Comparison of ENCODE assay signal across 8 mouse cellular contexts in genomic region chr19:6363091-6363410, GRCm38 (mm10). TPM values are rescaled to one million over a fixed set of nuclear protein-coding genes. Genes with fewer than 3 reads are reported as not detected.
A peak's percentile ranks its signal among the peaks of the same experiment; 100 is the strongest.
DNase-seq lines count a peak whose midpoint lies in the region; ATAC-seq and TF ChIP-seq lines count a peak whose summit lies in the region.

No protein-coding gene starts in this region.

- ATAC-seq in heart, embryonic 12.5 days (ENCODE audit: insufficient number of reproducible peaks, low FRiP score), result no peak
- ATAC-seq in forebrain, postnatal 0 days, result no peak
- no peak for ATAC-seq in megakaryocyte-erythroid progenitor cell, adult 5-6 weeks (replicated peaks; ENCODE audit: low FRiP score, low TSS enrichment, poor library complexity, severe bottlenecking)

- peaks cover 21% of the 10 kb centered on the region for H3K4me1 ChIP-seq in heart, embryonic 12.5 days (replicated peaks)
- H3K4me1 ChIP-seq in E14TG2a.4 (replicated peaks; ENCODE audit: low read depth, low read length), result peaks cover 44% of the 10 kb centered on the region
- H3K4me1 ChIP-seq in forebrain, postnatal 0 days (ENCODE audit: insufficient read depth), result peaks cover 4% of the 10 kb centered on the region

- H3K4me3 ChIP-seq in heart, embryonic 12.5 days, result peak overlapping the region; percentile 88
- H3K4me3 ChIP-seq in E14TG2a.4 (replicated peaks; ENCODE audit: low read length), result peak overlapping the region; percentile 99
- peak overlapping the region; percentile 79 for H3K4me3 ChIP-seq in forebrain, postnatal 0 days (ENCODE audit: low read depth, low read length)
- H3K4me3 ChIP-seq in macrophage (ENCODE audit: inconsistent target), result peak overlapping the region; percentile 45

- H3K36me3 ChIP-seq in heart, embryonic 12.5 days, result peaks cover 34% of the 10 kb centered on the region
- peaks cover 56% of the 10 kb centered on the region for H3K36me3 ChIP-seq in E14TG2a.4 (ENCODE audit: insufficient read depth, low read length)
- H3K36me3 ChIP-seq in forebrain, postnatal 0 days (ENCODE audit: insufficient read depth), result peaks cover 25% of the 10 kb centered on the region
- H3K36me3 ChIP-seq in macrophage (ENCODE audit: inconsistent target), result peaks cover 28% of the 10 kb centered on the region

- H3K9ac ChIP-seq in heart, embryonic 12.5 days, result peak overlapping the region; percentile 42; the same call in 1 of the 2 replicates
- peak overlapping the region; percentile 31; the same call in 1 of the 2 replicates for H3K9ac ChIP-seq in forebrain, postnatal 0 days

- no peak for DNase-seq in heart, adult 18-20 months
- DNase-seq in forebrain, postnatal 0 days, result no peak
- no peak for DNase-seq in urinary bladder, adult 2 months (ENCODE audit: low spot score)
- DNase-seq in left cerebral cortex, adult 8-10 months (ENCODE audit: low spot score in 2 of 2), result no peak

- H3K9me3 ChIP-seq in heart, embryonic 12.5 days (replicated peaks), result no peaks in the 10 kb centered on the region
- no peaks in the 10 kb centered on the region for H3K9me3 ChIP-seq in E14TG2a.4 (ENCODE audit: low read length)
- no peaks in the 10 kb centered on the region for H3K9me3 ChIP-seq in forebrain, postnatal 0 days (ENCODE audit: low read length)

- peak overlapping the region; percentile 96 for H3K4me2 ChIP-seq in heart, embryonic 12.5 days
- H3K4me2 ChIP-seq in forebrain, postnatal 0 days (ENCODE audit: low read depth), result peak overlapping the region; percentile 52

- peak overlapping the region; percentile 53; the same call in 1 of the 2 replicates for H3K27ac ChIP-seq in heart, embryonic 12.5 days (ENCODE audit: poor library complexity, severe bottlenecking)
- peak overlapping the region; percentile 51 for H3K27ac ChIP-seq in forebrain, postnatal 0 days (ENCODE audit: low read depth, low read length)
- H3K27ac ChIP-seq in macrophage, result peak overlapping the region; percentile 67

- H3K79me2 ChIP-seq in macrophage (ENCODE audit: inconsistent target), result peaks cover 37% of the 10 kb centered on the region

- TF ChIP-seq CTCF in E14TG2a.4 (conservative IDR thresholded peaks at IDR 0.05; ENCODE audit: low read length), result no peak
- no peak for TF ChIP-seq CTCF in forebrain, postnatal 0 days (IDR thresholded peaks at IDR 0.05; ENCODE audit: low read depth)

- H3K27me3 ChIP-seq in heart, embryonic 12.5 days (replicated peaks), result no peaks in the 10 kb centered on the region
- H3K27me3 ChIP-seq in E14TG2a.4 (ENCODE audit: insufficient read depth, low read length), result no peaks in the 10 kb centered on the region
- no peaks in the 10 kb centered on the region for H3K27me3 ChIP-seq in forebrain, postnatal 0 days (ENCODE audit: insufficient read depth, low read length)

- WGBS in heart, embryonic 12.5 days, result 1% methylated on average over 11 of the region's 11 CpGs
- whole genome bisulfite sequencing in forebrain, postnatal 0 days, result under 1% methylated on average over 11 of the region's 11 CpGs
- 0% methylated on average over 11 of the region's 11 CpGs for WGBS in macrophage (ENCODE audit: missing documents)

RNA-seq across cellular contexts. Expression of gene Sf1, which starts 0.4 kb away (rescaled TPM):
- 127 and 130 TPM in 2 replicates for polyA plus RNA-seq in heart, embryonic 12.5 days (2016; fragmentation: Nextera tagmentation; extraction: Ambion mirVana)
- total RNA-seq in heart, adult 18-20 months (2021), result 10 to 100 TPM; 66.5 to 94.7 TPM
- total RNA-seq in forebrain, postnatal 0 days (2014; rRNA removed), result 70.0 and 113 TPM in 2 replicates
- polyA plus RNA-seq in forebrain, postnatal 0 days (2015; fragmentation: Nextera tagmentation; extraction: Ambion mirVana), result 89.7 and 102 TPM in 2 replicates
- total RNA-seq in macrophage (2018; cell fraction: chromatin; rRNA removed), result 100 to 1,000 TPM; 332 to 732 (median 556) TPM
- total RNA-seq in macrophage (2018; cell fraction: cytosol; rRNA removed), result 100 to 1,000 TPM in 16 of 26 experiments, 10 to 100 TPM in 10; 75.0 to 160 (median 109) TPM
- 100 to 1,000 TPM; 189 to 372 (median 269) TPM for total RNA-seq in macrophage (2018; cell fraction: nucleus; rRNA removed)
- 95.2 to 156 TPM (median 120 TPM) in 3 replicates for polyA plus RNA-seq in macrophage (2018)
- polyA plus RNA-seq in urinary bladder, adult 2 months (2012; rRNA removed), result 89.7 and 158 TPM in 2 replicates
- total RNA-seq in megakaryocyte-erythroid progenitor cell, adult 5-6 weeks (2014; fragmentation: Nextera tagmentation), result 286 and 398 TPM in 2 replicates
- total RNA-seq in megakaryocyte-erythroid progenitor cell, adult 5-6 weeks (2017), result 253 and 302 TPM in 2 replicates
- total RNA-seq in left cerebral cortex, adult 8-10 months (2022), result 100 to 1,000 TPM; 164 to 203 (median 187) TPM

RNA-seq across cellular contexts. Expression of gene Pygm, which starts 21.1 kb away (rescaled TPM):
- polyA plus RNA-seq in heart, embryonic 12.5 days (2016; fragmentation: Nextera tagmentation; extraction: Ambion mirVana), result 224 and 234 TPM in 2 replicates
- 1,000 to 10,000 TPM; 1,224 to 1,269 TPM for total RNA-seq in heart, adult 18-20 months (2021)
- total RNA-seq in forebrain, postnatal 0 days (2014; rRNA removed), result 6.2 and 8.8 TPM in 2 replicates
- 4.7 and 7.6 TPM in 2 replicates for polyA plus RNA-seq in forebrain, postnatal 0 days (2015; fragmentation: Nextera tagmentation; extraction: Ambion mirVana)
- total RNA-seq in macrophage (2018; cell fraction: chromatin; rRNA removed), result 10 to 100 TPM in 23 of 26 experiments, 1 to 10 TPM in 3; 4.1 to 60.1 (median 22.4) TPM
- 1 to 10 TPM in 3 of 26 experiments, under 1 TPM in 23; 0.06 to 1.9 (median 0.37) TPM for total RNA-seq in macrophage (2018; cell fraction: cytosol; rRNA removed)
- total RNA-seq in macrophage (2018; cell fraction: nucleus; rRNA removed), result 10 to 100 TPM in 15 of 26 experiments, 1 to 10 TPM in 11; 1.5 to 26.8 (median 11.0) TPM
- 0.21 to 0.59 TPM (median 0.39 TPM) in 3 replicates for polyA plus RNA-seq in macrophage (2018)
- 34.8 and 47.2 TPM in 2 replicates for polyA plus RNA-seq in urinary bladder, adult 2 months (2012; rRNA removed)
- 4.9 TPM in 1 of 2 replicates, not detected in the other for total RNA-seq in megakaryocyte-erythroid progenitor cell, adult 5-6 weeks (2014; fragmentation: Nextera tagmentation)
- total RNA-seq in megakaryocyte-erythroid progenitor cell, adult 5-6 weeks (2017), result 0.04 and 4.9 TPM in 2 replicates
- total RNA-seq in left cerebral cortex, adult 8-10 months (2022), result 10 to 100 TPM; 25.2 to 37.8 (median 32.7) TPM

RNA-seq across cellular contexts. Expression of gene Map4k2, which starts 22.1 kb away (rescaled TPM):
- 14.1 and 15.7 TPM in 2 replicates for polyA plus RNA-seq in heart, embryonic 12.5 days (2016; fragmentation: Nextera tagmentation; extraction: Ambion mirVana)
- total RNA-seq in heart, adult 18-20 months (2021), result 10 to 100 TPM; 30.7 to 43.0 TPM
- 43.0 and 55.8 TPM in 2 replicates for total RNA-seq in forebrain, postnatal 0 days (2014; rRNA removed)
- 6.7 and 9.7 TPM in 2 replicates for polyA plus RNA-seq in forebrain, postnatal 0 days (2015; fragmentation: Nextera tagmentation; extraction: Ambion mirVana)
- total RNA-seq in macrophage (2018; cell fraction: chromatin; rRNA removed), result 100 to 1,000 TPM in 7 of 26 experiments, 10 to 100 TPM in 19; 36.0 to 138 (median 82.2) TPM
- 10 to 100 TPM in 3 of 26 experiments, 1 to 10 TPM in 23; 5.7 to 12.4 (median 8.4) TPM for total RNA-seq in macrophage (2018; cell fraction: cytosol; rRNA removed)
- 10 to 100 TPM; 16.9 to 81.8 (median 38.2) TPM for total RNA-seq in macrophage (2018; cell fraction: nucleus; rRNA removed)
- 6.8 to 15.8 TPM (median 8.5 TPM) in 3 replicates for polyA plus RNA-seq in macrophage (2018)
- 63.7 and 88.3 TPM in 2 replicates for polyA plus RNA-seq in urinary bladder, adult 2 months (2012; rRNA removed)
- total RNA-seq in megakaryocyte-erythroid progenitor cell, adult 5-6 weeks (2014; fragmentation: Nextera tagmentation), result 37.3 and 41.8 TPM in 2 replicates
- 9.4 and 27.2 TPM in 2 replicates for total RNA-seq in megakaryocyte-erythroid progenitor cell, adult 5-6 weeks (2017)
- total RNA-seq in left cerebral cortex, adult 8-10 months (2022), result 100 to 1,000 TPM in 2 of 4 experiments, 10 to 100 TPM in 2; 91.7 to 111 (median 101) TPM

RNA-seq across cellular contexts. Expression of gene Men1, which starts 28.3 kb away (rescaled TPM):
- polyA plus RNA-seq in heart, embryonic 12.5 days (2016; fragmentation: Nextera tagmentation; extraction: Ambion mirVana), result 48.7 and 52.1 TPM in 2 replicates
- 10 to 100 TPM; 13.3 to 14.0 TPM for total RNA-seq in heart, adult 18-20 months (2021)
- total RNA-seq in forebrain, postnatal 0 days (2014; rRNA removed), result 60.5 and 64.3 TPM in 2 replicates
- polyA plus RNA-seq in forebrain, postnatal 0 days (2015; fragmentation: Nextera tagmentation; extraction: Ambion mirVana), result 58.3 and 60.9 TPM in 2 replicates
- 10 to 100 TPM in 19 of 26 experiments, 1 to 10 TPM in 7; 5.0 to 40.8 (median 13.3) TPM for total RNA-seq in macrophage (2018; cell fraction: chromatin; rRNA removed)
- total RNA-seq in macrophage (2018; cell fraction: cytosol; rRNA removed), result 10 to 100 TPM in 24 of 26 experiments, 1 to 10 TPM in 2; 9.1 to 21.5 (median 17.3) TPM
- total RNA-seq in macrophage (2018; cell fraction: nucleus; rRNA removed), result 10 to 100 TPM in 23 of 26 experiments, 1 to 10 TPM in 3; 6.5 to 62.9 (median 14.9) TPM
- 16.4 to 22.0 TPM (median 21.4 TPM) in 3 replicates for polyA plus RNA-seq in macrophage (2018)
- polyA plus RNA-seq in urinary bladder, adult 2 months (2012; rRNA removed), result 34.3 and 37.7 TPM in 2 replicates
- total RNA-seq in megakaryocyte-erythroid progenitor cell, adult 5-6 weeks (2014; fragmentation: Nextera tagmentation), result 39.8 and 56.2 TPM in 2 replicates
- total RNA-seq in megakaryocyte-erythroid progenitor cell, adult 5-6 weeks (2017), result 17.8 and 19.8 TPM in 2 replicates
- 10 to 100 TPM; 58.9 to 66.9 (median 62.6) TPM for total RNA-seq in left cerebral cortex, adult 8-10 months (2022)

RNA-seq across cellular contexts. Expression of gene Rasgrp2, which starts 36.1 kb away (rescaled TPM):
- 43.8 and 45.8 TPM in 2 replicates for polyA plus RNA-seq in heart, embryonic 12.5 days (2016; fragmentation: Nextera tagmentation; extraction: Ambion mirVana)
- total RNA-seq in heart, adult 18-20 months (2021), result 10 to 100 TPM; 37.7 to 53.4 TPM
- total RNA-seq in forebrain, postnatal 0 days (2014; rRNA removed), result 125 and 170 TPM in 2 replicates
- 130 and 150 TPM in 2 replicates for polyA plus RNA-seq in forebrain, postnatal 0 days (2015; fragmentation: Nextera tagmentation; extraction: Ambion mirVana)
- 10 to 100 TPM in 10 of 26 experiments, 1 to 10 TPM in 14, under 1 TPM in 2; 0.13 to 34.8 (median 7.4) TPM for total RNA-seq in macrophage (2018; cell fraction: chromatin; rRNA removed)
- total RNA-seq in macrophage (2018; cell fraction: cytosol; rRNA removed), result 10 to 100 TPM in 1 of 26 experiments, 1 to 10 TPM in 25; 2.5 to 12.8 (median 5.7) TPM
- total RNA-seq in macrophage (2018; cell fraction: nucleus; rRNA removed), result 10 to 100 TPM in 4 of 26 experiments, 1 to 10 TPM in 21, under 1 TPM in 1; 0.96 to 16.4 (median 5.6) TPM
- 5.2 to 12.2 TPM (median 11.4 TPM) in 3 replicates for polyA plus RNA-seq in macrophage (2018)
- polyA plus RNA-seq in urinary bladder, adult 2 months (2012; rRNA removed), result 106 and 109 TPM in 2 replicates
- 41.2 and 64.6 TPM in 2 replicates for total RNA-seq in megakaryocyte-erythroid progenitor cell, adult 5-6 weeks (2014; fragmentation: Nextera tagmentation)
- 21.6 and 32.0 TPM in 2 replicates for total RNA-seq in megakaryocyte-erythroid progenitor cell, adult 5-6 weeks (2017)
- total RNA-seq in left cerebral cortex, adult 8-10 months (2022), result 100 to 1,000 TPM; 107 to 128 (median 115) TPM

Comparison
In these comparisons a context has a peak if more than half of its experiments do, and no peak if none do; other contexts are left out.
1. H3K4me3 ChIP-seq: peak in every context shown above with its lines; median percentile 99 in E14TG2a.4; 88 in heart, embryonic 12.5 days; 79 in forebrain, postnatal 0 days; 45 in macrophage.
2. RNA of gene Pygm, which starts 21.1 kb away (total RNA-seq): 1,224 to 1,269 TPM in heart, adult 18-20 months; 25.2 to 37.8 TPM in left cerebral cortex, adult 8-10 months, 6.2 to 8.8 TPM in forebrain, postnatal 0 days and 0.04 to 4.9 TPM in megakaryocyte-erythroid progenitor cell, adult 5-6 weeks; every median in the first group is over 10 times any median in the second.
3. Peak in every context shown above with its lines, with median percentiles within 50 percentile points of each other: H3K27ac ChIP-seq.